Mouse (Mus musculus): ENCODE measurements around the gene Cyp46a1. TPM values are rescaled to one million over a fixed set of nuclear protein-coding genes. Genes with fewer than 3 reads are reported as not detected.

Cyp46a1 gene
- polyA plus RNA-seq, 1 experiment from 2014 or later: 19.8 TPM

GRCm38 (mm10) chr12:108348151-108348550 is 14.0 kb downstream of the Cyp46a1 start:
- H3K4me1 ChIP-seq: peaks cover 7% of the 10 kb centered on the region; the same call in 1 of the 2 replicates
- H3K9me3 ChIP-seq: no peaks in the 10 kb centered on the region
- no peak overlapping the region for H3K4me2 ChIP-seq (replicated peaks)
- H3K4me3 ChIP-seq: no peak overlapping the region
- H3K36me3 ChIP-seq: no peaks in the 10 kb centered on the region
- ATAC-seq (replicated peaks): no peak
- H3K27ac ChIP-seq (replicated peaks): no peak overlapping the region
- WGBS: 83% methylated on average over 8 of the region's 8 CpGs
- H3K9ac ChIP-seq (replicated peaks): no peak overlapping the region
- H3K27me3 ChIP-seq: no peaks in the 10 kb centered on the region

- Histone ChIP-seq H3K36me3 (no peaks in the 10 kb centered on the region), H3K4me2 (replicated peaks) (no peak overlapping the region), H3K27ac (replicated peaks) (no peak overlapping the region), H3K9ac (replicated peaks) (no peak overlapping the region), H3K9me3 (no peaks in the 10 kb centered on the region), H3K4me3 (no peak overlapping the region), H3K4me1 (peaks cover 7% of the 10 kb centered on the region; the same call in 1 of the 2 replicates), H3K27me3 (no peaks in the 10 kb centered on the region; the same call in 1 of the 2 replicates)
- ATAC-seq (replicated peaks): no peak
- WGBS: 53% methylated on average over 5 of the region's 5 CpGs
These were observed 14.8 kb downstream of the Cyp46a1 start for GRCm38 (mm10) chr12:108349026-108349425.

DNA sequence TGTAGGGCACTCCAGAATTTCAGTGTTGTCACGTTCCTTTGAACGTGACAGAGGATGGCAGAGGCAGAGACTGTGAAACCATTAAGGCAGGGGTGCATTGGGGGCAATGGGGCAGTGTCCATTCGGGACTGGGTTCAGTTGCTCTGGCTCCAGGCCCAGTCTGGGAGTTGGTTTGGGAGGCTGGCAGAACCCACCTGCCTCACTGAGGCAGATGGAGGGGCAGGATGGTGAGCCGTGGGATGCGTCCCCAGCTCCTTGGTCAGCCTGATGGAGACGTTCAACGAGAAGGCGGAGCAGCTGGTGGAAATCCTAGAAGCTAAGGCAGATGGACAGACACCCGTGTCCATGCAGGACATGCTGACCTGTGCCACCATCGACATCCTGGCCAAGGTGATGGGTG is 16.8 kb downstream of the Cyp46a1 start:
- Histone ChIP-seq H3K27ac (replicated peaks) (no peak overlapping the region), H3K4me2 (replicated peaks) (no peak overlapping the region), H3K4me1 (peaks cover 7% of the 10 kb centered on the region; the same call in 1 of the 2 replicates), H3K36me3 (no peaks in the 10 kb centered on the region), H3K27me3 (no peaks in the 10 kb centered on the region; the same call in 1 of the 2 replicates), H3K9me3 (no peaks in the 10 kb centered on the region), H3K4me3 (no peak overlapping the region), H3K9ac (replicated peaks) (no peak overlapping the region)
- 88% methylated on average over 10 of the region's 10 CpGs for WGBS
- ATAC-seq (replicated peaks): no peak

DNA sequence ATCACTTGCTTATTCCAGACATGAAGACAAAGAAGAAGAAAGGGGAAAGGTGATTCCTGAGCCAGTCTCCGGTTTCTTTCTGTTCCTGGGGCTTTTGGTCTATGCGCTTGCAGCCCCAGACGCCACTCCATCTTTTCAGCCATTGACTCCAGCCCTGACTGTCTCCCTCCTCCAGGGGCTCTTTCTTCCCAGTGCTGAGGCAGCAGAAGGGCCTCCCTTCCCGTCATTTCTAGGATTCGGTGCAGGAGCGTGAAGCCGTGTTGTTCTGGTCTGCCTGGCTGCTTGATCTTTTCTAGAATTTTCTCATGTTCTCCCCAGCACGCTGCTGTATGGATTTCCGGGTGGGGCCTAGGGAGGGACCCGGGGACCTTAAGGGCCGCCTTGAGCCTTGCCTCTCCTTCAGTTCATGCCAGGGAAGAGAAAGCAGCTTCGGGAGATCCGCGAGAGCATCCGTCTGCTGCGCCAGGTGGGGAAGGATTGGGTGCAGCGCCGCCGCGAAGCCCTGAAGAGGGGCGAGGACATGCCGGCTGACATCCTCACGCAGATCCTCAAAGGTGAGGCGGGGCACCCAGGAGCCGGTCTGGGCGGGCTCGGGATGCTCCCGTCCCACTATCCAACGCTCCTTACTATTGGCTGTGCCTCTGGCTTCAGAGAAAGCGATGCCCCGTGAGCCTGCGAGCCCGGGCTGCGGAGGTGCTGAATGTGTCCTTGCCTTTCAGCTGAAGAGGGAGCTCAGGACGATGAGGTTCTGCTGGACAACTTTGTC is 18.4 kb downstream of the Cyp46a1 start:
- peak overlapping the region; percentile 45 for H3K4me2 ChIP-seq (replicated peaks)
- no peaks in the 10 kb centered on the region for H3K36me3 ChIP-seq
- ATAC-seq (replicated peaks): peak; percentile 46; the same call in 1 of the 2 replicates
- no peaks in the 10 kb centered on the region; the same call in 1 of the 2 replicates for H3K27me3 ChIP-seq
- no peak overlapping the region for H3K27ac ChIP-seq (replicated peaks)
- H3K4me1 ChIP-seq: peaks cover 7% of the 10 kb centered on the region; the same call in 1 of the 2 replicates
- peak overlapping the region; percentile 23 for H3K4me3 ChIP-seq
- H3K9me3 ChIP-seq: no peaks in the 10 kb centered on the region
- H3K9ac ChIP-seq (replicated peaks): peak overlapping the region; percentile 22; the same call in 1 of the 2 replicates
- 12% methylated on average over 35 of the region's 35 CpGs for WGBS

DNA sequence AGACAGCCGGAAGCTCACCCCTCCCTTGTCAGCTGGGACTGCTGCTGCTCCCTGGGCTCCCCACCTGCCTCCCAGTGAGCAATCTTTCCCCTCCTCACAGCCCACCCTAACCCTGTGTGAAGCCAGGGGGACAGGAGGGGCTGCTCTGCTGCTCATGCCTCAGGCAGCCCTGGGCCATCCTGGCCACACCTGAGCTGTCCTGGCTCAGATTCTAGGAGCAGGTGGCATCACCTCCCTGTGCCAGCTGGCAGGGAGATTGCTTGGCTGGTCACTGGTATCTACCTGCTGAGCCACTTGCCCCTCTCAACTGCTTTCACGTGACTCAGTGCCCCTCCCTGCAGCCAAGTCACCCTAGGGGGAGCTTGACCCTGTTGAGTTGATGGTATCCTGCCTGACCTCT is 20.1 kb downstream of the Cyp46a1 start:
- Histone ChIP-seq H3K4me3 (no peak overlapping the region), H3K9me3 (no peaks in the 10 kb centered on the region), H3K27me3 (no peaks in the 10 kb centered on the region; the same call in 1 of the 2 replicates), H3K36me3 (no peaks in the 10 kb centered on the region), H3K4me2 (replicated peaks) (no peak overlapping the region), H3K9ac (replicated peaks) (no peak overlapping the region), H3K4me1 (peaks cover 7% of the 10 kb centered on the region; the same call in 1 of the 2 replicates), H3K27ac (replicated peaks) (no peak overlapping the region)
- ATAC-seq (replicated peaks): no peak
- WGBS: 70% methylated on average over 2 of the region's 2 CpGs

- no peaks in the 10 kb centered on the region; the same call in 1 of the 2 replicates for H3K27me3 ChIP-seq
These were observed 21.1 kb downstream of the Cyp46a1 start for GRCm38 (mm10) chr12:108355271-108355670.

DNA sequence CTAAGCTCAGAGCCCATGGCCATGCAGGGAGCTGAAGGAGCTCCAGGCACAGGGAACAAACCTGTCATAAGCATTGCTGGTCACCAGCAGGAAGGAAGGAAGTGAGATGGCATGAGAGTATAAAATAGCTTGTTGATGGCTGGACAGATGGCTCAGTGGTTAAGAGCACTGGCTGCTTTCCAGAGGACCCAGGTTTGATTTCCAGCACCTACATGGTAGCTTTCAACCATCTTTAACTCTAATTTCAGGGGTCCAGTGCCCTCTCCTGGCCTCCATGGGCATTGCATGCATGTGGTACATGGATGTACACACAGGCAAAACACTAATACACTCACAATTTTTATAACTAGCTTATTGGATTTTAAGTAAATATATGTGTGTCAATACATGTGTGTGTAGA is 21.8 kb downstream of the Cyp46a1 start:
- Histone ChIP-seq H3K27me3 (no peaks in the 10 kb centered on the region; the same call in 1 of the 2 replicates), H3K4me3 (no peak overlapping the region), H3K9me3 (no peaks in the 10 kb centered on the region), H3K27ac (replicated peaks) (no peak overlapping the region), H3K36me3 (no peaks in the 10 kb centered on the region), H3K4me1 (peaks cover 7% of the 10 kb centered on the region; the same call in 1 of the 2 replicates), H3K4me2 (replicated peaks) (no peak overlapping the region), H3K9ac (replicated peaks) (no peak overlapping the region)
- ATAC-seq (replicated peaks): no peak

More at GRCm38 (mm10) chr12:108355271-108355670, 21.1 kb downstream of the Cyp46a1 start:
- H3K4me1 ChIP-seq: peaks cover 7% of the 10 kb centered on the region; the same call in 1 of the 2 replicates
- no peak overlapping the region for H3K9ac ChIP-seq (replicated peaks)
- no peak for ATAC-seq (replicated peaks)
- no peak overlapping the region for H3K4me3 ChIP-seq
- WGBS: 94% methylated on average over 1 of the region's 1 CpGs
- no peaks in the 10 kb centered on the region for H3K36me3 ChIP-seq
- H3K4me2 ChIP-seq (replicated peaks): no peak overlapping the region
- no peaks in the 10 kb centered on the region for H3K9me3 ChIP-seq
- H3K27ac ChIP-seq (replicated peaks): no peak overlapping the region

DNA sequence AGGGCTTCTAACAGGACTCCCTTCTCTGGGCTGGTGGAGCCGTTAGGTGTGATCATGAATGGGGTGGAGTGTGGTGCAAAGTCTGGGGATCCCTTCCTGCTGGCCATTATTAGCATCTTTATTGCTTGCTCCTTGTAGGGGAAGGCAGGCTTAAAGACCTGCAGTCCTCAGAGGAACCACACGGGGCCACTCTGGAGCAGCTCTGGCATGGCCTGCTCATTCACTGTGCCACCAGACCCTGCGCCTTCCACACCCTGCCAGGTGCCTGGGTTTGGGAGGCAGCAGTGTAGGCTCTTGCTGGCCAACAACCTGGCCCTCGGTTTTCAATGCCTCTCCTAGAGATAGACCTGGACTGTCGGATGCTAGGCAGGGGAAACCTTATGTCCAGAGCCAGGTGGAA is 29.6 kb downstream of the Cyp46a1 start:
- no peaks in the 10 kb centered on the region for H3K9me3 ChIP-seq
- no peak overlapping the region for H3K27ac ChIP-seq (replicated peaks)
- peak; percentile 84 for ATAC-seq (replicated peaks)
- H3K9ac ChIP-seq (replicated peaks): no peak overlapping the region
- H3K36me3 ChIP-seq: no peaks in the 10 kb centered on the region
- H3K4me2 ChIP-seq (replicated peaks): no peak overlapping the region
- peaks cover 5% of the 10 kb centered on the region for H3K4me1 ChIP-seq
- H3K27me3 ChIP-seq: no peaks in the 10 kb centered on the region
- 3% methylated on average over 5 of the region's 5 CpGs for WGBS
- no peak overlapping the region for H3K4me3 ChIP-seq

GRCm38 (mm10) chr12:108365340-108365739 is 31.2 kb downstream of the Cyp46a1 start:
- Histone ChIP-seq H3K9ac (replicated peaks) (no peak overlapping the region), H3K36me3 (no peaks in the 10 kb centered on the region), H3K27me3 (no peaks in the 10 kb centered on the region), H3K27ac (replicated peaks) (no peak overlapping the region), H3K4me3 (no peak overlapping the region), H3K4me1 (peaks cover 5% of the 10 kb centered on the region), H3K4me2 (replicated peaks) (no peak overlapping the region), H3K9me3 (no peaks in the 10 kb centered on the region)
- WGBS: 16% methylated on average over 3 of the region's 3 CpGs
- no peak; the same call in 1 of the 2 replicates for ATAC-seq (replicated peaks)

- WGBS: 71% methylated on average over 7 of the region's 7 CpGs
- no peak overlapping the region for H3K4me3 ChIP-seq
- ATAC-seq (replicated peaks): no peak
- H3K27ac ChIP-seq (replicated peaks): no peak overlapping the region
- H3K4me1 ChIP-seq: peaks cover 5% of the 10 kb centered on the region
- no peak overlapping the region for H3K9ac ChIP-seq (replicated peaks)
- no peaks in the 10 kb centered on the region for H3K36me3 ChIP-seq
- H3K9me3 ChIP-seq: no peaks in the 10 kb centered on the region
- no peak overlapping the region for H3K4me2 ChIP-seq (replicated peaks)
- no peaks in the 10 kb centered on the region for H3K27me3 ChIP-seq
These were observed 31.7 kb downstream of the Cyp46a1 start for GRCm38 (mm10) chr12:108365868-108366267.

GRCm38 (mm10) chr12:108367909-108368308 is 33.7 kb downstream of the Cyp46a1 start:
- 71% methylated on average over 2 of the region's 2 CpGs for WGBS
- no peaks in the 10 kb centered on the region for H3K9me3 ChIP-seq
- no peaks in the 10 kb centered on the region for H3K27me3 ChIP-seq
- H3K4me3 ChIP-seq: no peak overlapping the region
- no peak overlapping the region for H3K9ac ChIP-seq (replicated peaks)
- ATAC-seq (replicated peaks): no peak
- H3K4me2 ChIP-seq (replicated peaks): no peak overlapping the region
- H3K4me1 ChIP-seq: peaks cover 5% of the 10 kb centered on the region
- no peaks in the 10 kb centered on the region for H3K36me3 ChIP-seq
- no peak overlapping the region for H3K27ac ChIP-seq (replicated peaks)

DNA sequence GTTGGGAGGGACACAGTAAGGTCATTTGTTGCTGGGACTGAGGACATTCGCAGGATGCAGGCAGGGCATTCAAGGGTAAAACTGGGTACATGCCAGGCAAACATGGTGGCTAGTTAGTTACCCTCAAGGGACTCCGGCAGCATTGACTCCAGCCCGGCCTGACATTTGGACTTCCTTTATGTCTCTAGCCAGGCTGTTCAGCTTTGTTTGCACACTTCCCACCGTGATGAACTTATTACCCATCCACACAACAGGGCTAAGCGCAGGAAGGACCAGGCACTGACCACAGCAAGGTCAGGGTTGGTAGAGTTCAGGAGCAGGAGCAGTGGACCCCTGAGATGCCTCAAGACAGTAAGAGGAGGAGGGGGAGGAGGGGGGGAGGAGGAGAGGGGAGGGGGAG is 34.7 kb downstream of the Cyp46a1 start:
- H3K36me3 ChIP-seq: no peaks in the 10 kb centered on the region
- H3K4me3 ChIP-seq: no peak overlapping the region
- H3K9me3 ChIP-seq: no peaks in the 10 kb centered on the region
- H3K27ac ChIP-seq (replicated peaks): no peak overlapping the region
- peaks cover 4% of the 10 kb centered on the region for H3K4me1 ChIP-seq
- H3K27me3 ChIP-seq: no peaks in the 10 kb centered on the region
- 63% methylated on average over 5 of the region's 5 CpGs for WGBS
- H3K4me2 ChIP-seq (replicated peaks): no peak overlapping the region
- ATAC-seq (replicated peaks): no peak
- no peak overlapping the region for H3K9ac ChIP-seq (replicated peaks)
